Mouse (Mus musculus): ENCODE data around the gene Gm11060. TPM values are rescaled to one million over a fixed set of nuclear protein-coding genes. Genes with fewer than 3 reads are reported as not detected.

The Gm11060 gene
- total and polyA plus RNA-seq, 3 experiments: not detected

DNA sequence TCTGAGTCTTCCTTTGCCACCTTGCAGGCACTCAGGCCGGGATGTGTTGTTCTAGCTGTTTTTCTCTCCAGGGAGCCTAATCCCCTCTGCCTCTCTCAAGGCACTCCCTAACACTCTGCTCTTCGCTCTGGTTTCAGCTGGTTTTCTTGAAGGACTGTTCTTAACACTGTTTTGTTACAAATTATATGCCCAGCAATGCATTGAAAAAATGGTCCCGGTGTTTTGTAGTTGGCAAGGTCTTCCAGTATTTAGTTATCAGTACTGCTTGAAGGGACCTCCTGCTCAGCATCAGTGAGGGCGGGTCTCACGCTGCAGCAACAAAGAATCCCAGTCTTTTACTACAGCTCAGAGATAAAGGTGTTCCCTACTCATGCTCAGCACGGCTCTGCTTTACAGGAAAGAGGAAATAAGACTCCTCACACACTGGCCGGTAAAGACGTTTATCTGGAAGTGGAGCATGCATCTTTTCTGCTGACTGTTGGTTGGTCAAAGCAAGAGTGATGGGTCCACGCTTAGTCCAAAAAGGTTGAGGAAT, 9.5 kb upstream of the Gm11060 start:
- H3K79me2 ChIP-seq (replicated peaks; ENCODE audit: control insufficient read depth, extremely low read depth, insufficient read depth, poor library complexity, severe bottlenecking): no peaks in the 10 kb centered on the region
- in situ Hi-C loops (cut with MboI; ENCODE audit: low pct_ligation_motif_present, low pct_unique_long_range_greater_than_20kb, low sequenced_read_pairs) (no loop called here), dilution Hi-C loops (cut with MboI; ENCODE audit: extremely low pct_ligation_motif_present, extremely low pct_unique_long_range_greater_than_20kb, low sequenced_read_pairs) (no loop called here)
- no peak for TF ChIP-seq TCF12 (IDR thresholded peaks at IDR 0.05; ENCODE audit: low read depth, low read length)
- TF ChIP-seq MEF2A (IDR thresholded peaks at IDR 0.05; ENCODE audit: borderline replicate concordance, low read depth, low read length): no peak
- TF ChIP-seq POLR2A (IDR thresholded peaks at IDR 0.05; ENCODE audit: low read depth, low read length): no peak
- TF ChIP-seq TBP (conservative IDR thresholded peaks at IDR 0.05; ENCODE audit: low read depth, low read length): no peak
- TF ChIP-seq JUND (conservative IDR thresholded peaks at IDR 0.05; ENCODE audit: low read depth, low read length): no peak
- no peak for TF ChIP-seq ZKSCAN1 (IDR thresholded peaks at IDR 0.05; ENCODE audit: borderline replicate concordance, low read depth, low read length)
- TF ChIP-seq JUN (IDR thresholded peaks at IDR 0.05; ENCODE audit: insufficient read depth, low read depth, low read length): no peak
- TF ChIP-seq GABPA (IDR thresholded peaks at IDR 0.05; ENCODE audit: insufficient replicate concordance, low read depth, low read length): no peak
- no peak for TF ChIP-seq ZNF384 (IDR thresholded peaks at IDR 0.05; ENCODE audit: low read depth, low read length)
- TF ChIP-seq SIN3A (IDR thresholded peaks at IDR 0.05; ENCODE audit: low read length): no peak
- no peak for TF ChIP-seq CTCF (conservative IDR thresholded peaks at IDR 0.05 in 1 of 2, IDR thresholded peaks at IDR 0.05 in 1 of 2; ENCODE audit: low read depth in 2 of 2, low read length in 2 of 2)
- no peak for TF ChIP-seq RAD21 (IDR thresholded peaks at IDR 0.05; ENCODE audit: low read depth, low read length)
- no peak for TF ChIP-seq CHD1 (IDR thresholded peaks at IDR 0.05; ENCODE audit: low read depth, low read length)
- no peak for TF ChIP-seq SMC3 (IDR thresholded peaks at IDR 0.05; ENCODE audit: low read depth, low read length)
- TF ChIP-seq UBTF (IDR thresholded peaks at IDR 0.05; ENCODE audit: low read depth, low read length): no peak
- TF ChIP-seq MYC (IDR thresholded peaks at IDR 0.05; ENCODE audit: low read depth, low read length): no peak
- no peak for TF ChIP-seq NELFE (IDR thresholded peaks at IDR 0.05; ENCODE audit: low read depth, low read length)
- no peak for TF ChIP-seq RCOR1 (conservative IDR thresholded peaks at IDR 0.05; ENCODE audit: low read depth, low read length)
- TF ChIP-seq USF1 (IDR thresholded peaks at IDR 0.05; ENCODE audit: low read depth, low read length): no peak
- TF ChIP-seq ZC3H11A (IDR thresholded peaks at IDR 0.05; ENCODE audit: low read depth, low read length): no peak
- no peak overlapping the region for H3K4me3 ChIP-seq (replicated peaks in 1 of 3; ENCODE audit: low read depth in 2 of 3, low read length in 2 of 3, poor library complexity in 1 of 3)
- H3K27me3 ChIP-seq (replicated peaks): no peaks in the 10 kb centered on the region
- H3K27ac ChIP-seq (ENCODE audit: insufficient read depth, low read depth): no peak overlapping the region
- H3K4me1 ChIP-seq (ENCODE audit: control insufficient read depth in 1 of 2, insufficient read depth in 2 of 2): no peaks in the 10 kb centered on the region
- H3K9me3 ChIP-seq (replicated peaks; ENCODE audit: low read length): no peaks in the 10 kb centered on the region
- no peak overlapping the region for H3K4me2 ChIP-seq (ENCODE audit: insufficient read depth, low read depth, poor library complexity, severe bottlenecking)
- no peak overlapping the region for H3K9ac ChIP-seq (ENCODE audit: insufficient read depth, low read depth)
- no peak for DNase-seq (ENCODE audit: extremely low read depth)
- H3K36me3 ChIP-seq (replicated peaks in 1 of 2; ENCODE audit: control insufficient read depth in 1 of 2, insufficient read depth in 1 of 2, low read length in 1 of 2): no peaks in the 10 kb centered on the region

DNA sequence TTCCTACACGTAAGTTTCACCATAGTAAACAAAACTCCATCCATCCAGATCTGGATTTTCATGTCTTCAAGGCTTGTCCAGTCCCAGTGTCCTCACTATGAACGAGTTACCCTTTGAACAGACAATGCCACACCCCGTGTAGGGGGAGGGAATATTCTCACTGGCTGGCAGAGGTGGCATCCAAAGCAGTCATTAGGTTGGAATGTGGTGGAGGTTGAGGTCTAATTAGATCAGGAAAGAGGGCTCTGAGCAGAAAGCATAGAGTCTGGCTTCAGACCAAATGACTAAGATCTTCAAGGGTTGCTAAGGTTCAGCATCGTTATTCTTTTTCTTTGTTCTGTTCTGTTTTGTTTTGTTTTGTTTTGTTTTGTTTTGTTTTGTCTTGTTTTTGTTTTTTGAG, 7.8 kb upstream of the Gm11060 start:
- TF ChIP-seq NRF1 (IDR thresholded peaks at IDR 0.05; ENCODE audit: low read depth, low read length) (no peak), CHD1 (IDR thresholded peaks at IDR 0.05; ENCODE audit: low read depth, low read length) (no peak), UBTF (IDR thresholded peaks at IDR 0.05; ENCODE audit: low read depth, low read length) (no peak), ETS1 (conservative IDR thresholded peaks at IDR 0.05; ENCODE audit: low read depth, low read length) (no peak)
- DNase-seq (ENCODE audit: extremely low read depth): no peak
- Histone ChIP-seq H3K36me3 (replicated peaks in 1 of 2; ENCODE audit: control insufficient read depth in 1 of 2, insufficient read depth in 1 of 2, low read length in 1 of 2) (no peaks in the 10 kb centered on the region), H3K4me1 (ENCODE audit: control insufficient read depth in 1 of 2, insufficient read depth in 2 of 2) (no peaks in the 10 kb centered on the region), H3K27me3 (replicated peaks) (no peaks in the 10 kb centered on the region), H3K9me3 (replicated peaks; ENCODE audit: low read length) (no peaks in the 10 kb centered on the region), H3K27ac (ENCODE audit: insufficient read depth, low read depth) (no peak overlapping the region), H3K4me3 (replicated peaks in 1 of 3; ENCODE audit: low read depth in 2 of 3, low read length in 2 of 3, poor library complexity in 1 of 3) (no peak overlapping the region), H3K79me2 (replicated peaks; ENCODE audit: control insufficient read depth, extremely low read depth, insufficient read depth, poor library complexity, severe bottlenecking) (no peaks in the 10 kb centered on the region), H3K9ac (ENCODE audit: insufficient read depth, low read depth) (no peak overlapping the region), H3K4me2 (ENCODE audit: insufficient read depth, low read depth, poor library complexity, severe bottlenecking) (no peak overlapping the region)
- in situ Hi-C loops (cut with MboI; ENCODE audit: low pct_ligation_motif_present, low pct_unique_long_range_greater_than_20kb, low sequenced_read_pairs) (no loop called here), dilution Hi-C loops (cut with MboI; ENCODE audit: extremely low pct_ligation_motif_present, extremely low pct_unique_long_range_greater_than_20kb, low sequenced_read_pairs) (no loop called here)

Data from CH12.LX (cell line).